Mouse (Mus musculus): Measurements from ENCODE around the gene Foxk1.

DNA sequence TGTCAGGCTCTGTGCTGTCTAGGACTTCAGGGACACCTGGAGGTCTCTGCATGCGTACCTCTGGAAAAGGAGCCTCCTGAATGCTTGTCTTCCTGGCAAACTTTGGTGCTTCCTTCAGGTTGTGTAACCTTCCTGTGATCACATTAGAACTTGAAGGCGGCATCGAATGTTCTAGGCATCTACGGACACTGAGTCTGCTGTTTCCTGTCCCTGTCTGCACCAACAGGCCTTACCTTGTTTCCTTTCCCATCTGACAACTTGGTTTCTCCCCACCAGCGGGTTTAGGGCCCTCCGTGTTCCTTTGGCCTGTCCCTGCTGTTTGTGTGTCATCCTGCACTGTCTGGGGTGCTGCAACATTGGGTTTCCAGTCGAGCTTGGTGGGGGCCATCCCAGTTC is 40.7 kb downstream of the Foxk1 start:
- no peak for TF ChIP-seq CTCF (IDR thresholded peaks at IDR 0.05; ENCODE audit: control insufficient read depth, insufficient read depth, insufficient read length)
- no peak for TF ChIP-seq MYOG (IDR thresholded peaks at IDR 0.05; ENCODE audit: control insufficient read depth, extremely low read depth, insufficient read length)
- TF ChIP-seq USF1 (IDR thresholded peaks at IDR 0.05; ENCODE audit: low read depth) = no peak
- no peak for TF ChIP-seq MAX (IDR thresholded peaks at IDR 0.05)
- no peak for TF ChIP-seq CEBPB (IDR thresholded peaks at IDR 0.05; ENCODE audit: low read depth)
